Mouse (Mus musculus) cerebellum, adult (tissue): ENCODE measurements around the gene Syt17.
A peak's percentile ranks its signal among the peaks of the same experiment; 100 is the strongest.

Experiments used
- ATAC-seq: cut with Nextera tagmentation; 2 replicates; pipeline ENCODE4 v1.9.2; 2017; ENCODE audit warnings: mild to moderate bottlenecking, moderate library complexity, mixed read lengths; ENCODE audit not compliant: insufficient number of reproducible peaks, low FRiP score, low TSS enrichment

Syt17 gene

GRCm38 (mm10) chr7:118464432-118464831 is 16.4 kb upstream of the Syt17 start:
- ATAC-seq, result no peak

- no peak for ATAC-seq
Observed at GRCm38 (mm10) chr7:118462818-118463762, 15.1 kb upstream of the Syt17 start.

- ATAC-seq, result no peak
Observed at GRCm38 (mm10) chr7:118461400-118462136, 13.5 kb upstream of the Syt17 start.

GRCm38 (mm10) chr7:118453722-118454121 is 5.7 kb upstream of the Syt17 start:
- ATAC-seq, result no peak

- ATAC-seq, result no peak
Observed at GRCm38 (mm10) chr7:118452940-118453339, 4.9 kb upstream of the Syt17 start.

GRCm38 (mm10) chr7:118447291-118448133 is 510 bp downstream of the Syt17 start:
- ATAC-seq, result 0 out of 2 replicates have a peak, but pooled peaks have one; percentile 10

- ATAC-seq, result no peak
Observed at GRCm38 (mm10) chr7:118443895-118444485, 4.0 kb downstream of the Syt17 start.

- ATAC-seq, result no peak
Observed at GRCm38 (mm10) chr7:118443371-118443770, 4.7 kb downstream of the Syt17 start.

GRCm38 (mm10) chr7:118441535-118441934 is 6.5 kb downstream of the Syt17 start:
- ATAC-seq, result no peak

- no peak for ATAC-seq
Observed at GRCm38 (mm10) chr7:118437101-118437802, 10.8 kb downstream of the Syt17 start.

- no peak for ATAC-seq
Observed at GRCm38 (mm10) chr7:118428937-118429336, 19.1 kb downstream of the Syt17 start.

GRCm38 (mm10) chr7:118419491-118420180 is 28.4 kb downstream of the Syt17 start:
- no peak for ATAC-seq

- no peak for ATAC-seq
Observed at GRCm38 (mm10) chr7:118414183-118414582, 33.8 kb downstream of the Syt17 start.

- no peak for ATAC-seq
Observed at GRCm38 (mm10) chr7:118411877-118412276, 36.1 kb downstream of the Syt17 start.

- ATAC-seq, result no peak
Observed at GRCm38 (mm10) chr7:118409421-118409820, 38.6 kb downstream of the Syt17 start.

GRCm38 (mm10) chr7:118405251-118405650 is 42.8 kb downstream of the Syt17 start:
- no peak for ATAC-seq

GRCm38 (mm10) chr7:118402576-118403022 is 45.4 kb downstream of the Syt17 start:
- ATAC-seq, result no peak

- no peak for ATAC-seq
Observed at GRCm38 (mm10) chr7:118401949-118402348, 46.1 kb downstream of the Syt17 start.

GRCm38 (mm10) chr7:118399764-118400163 is 48.3 kb downstream of the Syt17 start:
- no peak for ATAC-seq
